Mouse (Mus musculus): ENCODE data around the gene Lrrc4.

- TF ChIP-seq CTCF (conservative IDR thresholded peaks at IDR 0.05; ENCODE audit: low read length) (no peak), NANOG (IDR thresholded peaks at IDR 0.05; ENCODE audit: borderline replicate concordance, low read length) (no peak), POU5F1 (IDR thresholded peaks at IDR 0.05; ENCODE audit: borderline replicate concordance, low read length) (no peak)
These were observed 93.9 kb downstream of the Lrrc4 start for GRCm38 (mm10) chr6:28737601-28738000.
